Mouse (Mus musculus) MEL (cell line): Measurements from ENCODE around the gene Nnat.

Source experiments
- CTCF ChIP-seq, 3 experiments: IDR thresholded peaks in 2 of 3; conservative IDR thresholded peaks in 1 of 3; 2 replicates each; pipeline ENCODE4 v1.5.1; 2011 to 2012; ENCODE audit warnings: low read length in 3 of 3, low read depth in 2 of 3, mild to moderate bottlenecking in 2 of 3, improper control_type of control experiment in 1 of 3, inconsistent platforms in 1 of 3, mixed read lengths in 1 of 3, moderate library complexity in 1 of 3; ENCODE audit not compliant: control insufficient read depth in 1 of 3, insufficient read depth in 1 of 3, poor library complexity in 1 of 3, severe bottlenecking in 1 of 3
- POLR2A ChIP-seq, 2 experiments: IDR thresholded peaks; 2 replicates each; pipeline ENCODE4 v1.6.1; 2011 to 2012; ENCODE audit warnings: low read length in 2 of 2, mild to moderate bottlenecking in 2 of 2, control low read depth in 1 of 2, improper control_type of control experiment in 1 of 2, low read depth in 1 of 2, moderate library complexity in 1 of 2; ENCODE audit not compliant: control insufficient read depth in 1 of 2, insufficient read depth in 1 of 2, poor library complexity in 1 of 2
- TBP ChIP-seq: IDR thresholded peaks from 2 replicates; pipeline ENCODE4 v1.8.0; 2011; ENCODE audit warnings: low read depth, low read length, improper control_type of control experiment
- ZKSCAN1 ChIP-seq: IDR thresholded peaks from 2 replicates; pipeline ENCODE4 v1.6.1; 2012; ENCODE audit warnings: low read depth, mild to moderate bottlenecking, inconsistent platforms, low read length, improper control_type of control experiment, moderate library complexity

DNA sequence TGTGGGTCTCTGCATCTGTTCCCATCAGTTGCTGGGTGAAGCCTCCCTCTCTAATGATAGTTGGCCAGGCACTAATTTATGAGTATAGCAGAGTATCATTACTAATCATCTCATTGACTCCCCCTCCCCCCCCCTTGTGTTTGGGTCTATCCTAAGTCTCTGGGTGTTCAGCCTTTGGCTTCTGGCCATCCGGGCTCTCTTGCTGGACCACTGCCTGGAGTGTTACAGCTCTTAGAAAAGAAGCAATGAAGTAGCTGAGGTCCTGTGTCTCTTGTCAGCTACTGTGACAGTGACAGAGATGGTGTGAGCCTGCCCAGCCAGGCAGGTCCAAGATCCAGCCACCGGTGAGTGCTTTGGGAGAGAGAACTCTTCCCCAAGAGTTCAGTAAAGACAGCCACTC lies 12.9 kb downstream of the Nnat start:
- TF ChIP-seq CTCF (IDR thresholded peaks at IDR 0.05 in 2 of 3, conservative IDR thresholded peaks at IDR 0.05 in 1 of 3; ENCODE audit: control insufficient read depth in 1 of 3, insufficient read depth in 1 of 3, low read depth in 2 of 3, low read length in 3 of 3, poor library complexity in 1 of 3, severe bottlenecking in 1 of 3) (no peak), ZKSCAN1 (no peak), TBP (no peak), POLR2A (IDR thresholded peaks at IDR 0.05; ENCODE audit: control insufficient read depth in 1 of 2, insufficient read depth in 1 of 2, low read depth in 1 of 2, low read length in 2 of 2, poor library complexity in 1 of 2) (no peak)
